Mouse (Mus musculus) midbrain, embryonic 11.5 days (tissue): ENCODE data around the gene Ttc17. TPM values are rescaled to one million over a fixed set of nuclear protein-coding genes. Genes with fewer than 3 reads are reported as not detected.
"Not testable (repeated sequence)": the region's sequence is repeated elsewhere in the genome, so short reads cannot be mapped to it uniquely, and the experiment has no call there.

ENCODE experiments used
- ATAC-seq: fragments of 200-750 bp; cut with Nextera tagmentation; 2 replicates; pipeline ENCODE4 v1.8.0; 2017; ENCODE audit warnings: moderate TSS enrichment, moderate library complexity; ENCODE audit not compliant: low FRiP score
- DNase-seq: peaks from one replicate; pipeline ENCODE4 v3.0.0; 2015; ENCODE audit warnings: low spot score; ENCODE audit errors: missing footprints
- H3K27ac ChIP-seq: fragments of 300-500 bp; sonication (generic); 2 replicates; pipeline ENCODE4 v1.5.1; 2014; ENCODE audit warnings: low read depth, low read length
- H3K27me3 ChIP-seq: fragments of 300-500 bp; sonication (generic); 2 replicates; pipeline ENCODE4 v1.6.1; 2014; ENCODE audit warnings: mild to moderate bottlenecking, low read length, moderate library complexity, mixed read lengths; ENCODE audit not compliant: control insufficient read depth, insufficient read depth
- H3K36me3 ChIP-seq: fragments of 300-500 bp; sonication (generic); 2 replicates; pipeline ENCODE4 v1.6.1; 2014; ENCODE audit warnings: mild to moderate bottlenecking, low read length, moderate library complexity, mixed read lengths; ENCODE audit not compliant: control insufficient read depth, insufficient read depth
- H3K4me1 ChIP-seq: fragments of 300-500 bp; sonication (generic); 2 replicates; pipeline ENCODE4 v1.6.1; 2014; ENCODE audit warnings: low read length; ENCODE audit not compliant: control insufficient read depth, insufficient read depth
- H3K4me2 ChIP-seq: fragments of 300-500 bp; sonication (generic); 2 replicates; pipeline ENCODE4 v1.6.1; 2014; ENCODE audit warnings: mild to moderate bottlenecking, moderate library complexity
- H3K4me3 ChIP-seq: fragments of 300-500 bp; sonication (generic); 2 replicates; pipeline ENCODE4 v1.5.1; 2014; ENCODE audit warnings: low read depth, low read length
- H3K9ac ChIP-seq: fragments of 300-500 bp; sonication (generic); 2 replicates; pipeline ENCODE4 v1.6.1; 2014; ENCODE audit warnings: low read length
- H3K9me3 ChIP-seq: fragments of 300-500 bp; sonication (generic); 2 replicates; pipeline ENCODE4 v1.6.1; 2016; ENCODE audit warnings: low read length; ENCODE audit not compliant: control insufficient read depth
- WGBS: fragments of 180-500 bp; shearing (Covaris S2); extraction: QIAGEN DNeasy Blood & Tissue Kit; methylation state at CpG from one replicate; pipeline ENCODE4 v1.1.7; 2014; 5-methylcytosine and 5-hydroxymethylcytosine counted together
- polyA plus RNA-seq: library from polyadenylated mRNA; unstranded; fragments of >200 nt; fragmentation: Nextera tagmentation; extraction: Ambion mirVana; gene quantifications from 2 replicates; pipeline ENCODE4 v1.2.1, GENCODE M21; 2014

Ttc17 gene
- polyA plus RNA-seq, 1 experiment from 2014 or later = 12.5 TPM

DNA sequence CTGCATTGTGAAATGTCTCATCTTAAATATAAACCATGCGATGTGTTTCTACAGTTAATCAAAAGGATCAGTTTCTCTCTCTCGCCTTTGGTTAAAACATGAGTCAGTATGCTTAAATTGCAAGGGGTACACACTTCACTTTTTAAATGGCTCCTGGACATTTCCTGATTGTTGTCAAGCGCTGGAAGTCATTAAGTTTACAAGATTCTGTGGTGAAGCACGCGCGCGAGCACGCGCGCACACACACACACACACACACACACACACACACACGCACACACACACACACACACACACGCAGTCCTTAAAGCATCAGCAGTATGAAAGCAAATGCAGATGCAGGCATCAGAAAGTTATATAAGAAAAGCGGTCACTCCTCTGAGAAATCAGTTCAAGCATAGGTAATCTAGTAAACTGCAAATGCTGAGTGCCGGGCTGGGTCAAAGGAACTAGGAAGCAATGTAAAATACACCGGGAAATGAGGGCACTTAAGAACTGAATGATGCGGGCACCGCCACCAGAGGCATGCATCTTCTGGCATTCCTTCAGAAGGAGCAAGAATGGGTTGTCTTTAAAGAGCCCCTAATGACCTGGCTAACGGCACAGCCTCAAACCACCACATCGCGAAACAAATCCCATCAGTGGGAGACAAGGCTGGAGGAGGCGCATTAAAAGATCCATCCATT, 949 bp downstream of the Ttc17 start:
- Histone ChIP-seq H3K36me3 (no peaks in the 10 kb centered on the region), H3K27ac (no peak overlapping the region), H3K4me3 (peak overlapping the region; percentile 78), H3K9me3 (no peaks in the 10 kb centered on the region), H3K27me3 (no peaks in the 10 kb centered on the region), H3K9ac (peak overlapping the region; percentile 88), H3K4me2 (peak overlapping the region; percentile 72), H3K4me1 (peaks cover 16% of the 10 kb centered on the region)
- DNase-seq (no peak), ATAC-seq (no peak)
- 18% methylated on average over 21 of the region's 21 CpGs for WGBS

DNA sequence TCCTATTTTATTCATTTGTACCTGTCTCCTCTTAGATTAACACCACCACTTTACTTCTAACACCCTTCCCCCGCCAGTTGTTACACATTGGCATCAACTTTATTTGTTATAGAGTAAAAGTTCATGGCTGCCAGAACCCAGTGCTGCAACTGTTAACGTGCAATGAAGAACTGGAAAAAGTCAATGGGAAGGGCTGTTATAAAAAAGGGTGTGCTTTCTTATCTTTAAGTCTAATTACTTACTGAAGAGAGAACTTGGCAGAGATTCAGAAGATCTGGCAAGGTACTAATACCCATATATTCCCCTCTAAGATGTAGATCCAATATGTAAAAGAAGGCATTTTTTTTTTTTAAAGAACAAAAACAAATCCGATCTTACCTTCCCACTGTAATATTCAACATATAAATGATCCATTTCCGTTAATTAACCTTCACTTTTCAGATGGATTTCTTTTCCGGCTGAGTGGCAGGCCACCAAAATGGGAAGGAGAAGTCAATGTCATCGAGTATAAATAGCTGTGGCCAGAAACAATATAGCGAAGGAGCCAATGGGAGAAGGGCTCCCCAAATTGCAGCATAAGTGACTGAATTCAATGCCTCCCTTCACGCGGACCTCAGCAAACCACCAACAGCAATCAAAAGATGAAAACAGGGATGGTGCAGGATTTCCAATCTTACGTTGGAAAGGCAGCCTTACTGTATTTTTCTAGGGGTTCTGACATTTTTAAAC, 1.8 kb downstream of the Ttc17 start:
- H3K27me3 ChIP-seq = no peaks in the 10 kb centered on the region
- no peak overlapping the region for H3K27ac ChIP-seq
- H3K9me3 ChIP-seq = no peaks in the 10 kb centered on the region
- H3K4me1 ChIP-seq = peaks cover 16% of the 10 kb centered on the region
- ATAC-seq (no peak), DNase-seq (no peak)
- no peaks in the 10 kb centered on the region for H3K36me3 ChIP-seq
- no peak overlapping the region for H3K9ac ChIP-seq
- H3K4me3 ChIP-seq = no peak overlapping the region
- WGBS = 82% methylated on average over 10 of the region's 10 CpGs
- no peak overlapping the region for H3K4me2 ChIP-seq

DNA sequence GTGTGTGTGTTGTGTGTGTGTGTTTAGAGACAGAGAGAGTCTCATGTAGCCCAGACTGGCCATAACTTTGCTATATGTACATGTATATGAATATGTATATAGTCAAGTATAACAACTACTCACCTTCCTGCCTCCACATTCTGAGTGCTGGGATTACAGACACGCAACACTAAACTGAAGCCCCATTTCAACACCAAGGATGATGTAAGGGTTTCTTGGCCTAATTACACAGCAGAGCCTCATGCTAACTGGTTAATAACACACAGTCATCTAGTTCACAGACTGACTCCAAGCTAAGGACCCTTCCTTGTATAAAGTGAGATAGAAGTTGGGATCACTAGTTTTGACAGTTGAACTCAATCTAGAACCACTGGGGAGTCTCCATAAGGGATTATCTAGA, 3.9 kb downstream of the Ttc17 start:
- no peak overlapping the region for H3K4me3 ChIP-seq
- DNase-seq = no peak
- H3K4me1 ChIP-seq = peaks cover 10% of the 10 kb centered on the region
- ATAC-seq = no peak
- H3K36me3 ChIP-seq = no peaks in the 10 kb centered on the region
- H3K4me2 ChIP-seq = no peak overlapping the region
- 97% methylated on average over 1 of the region's 1 CpGs for WGBS
- no peak overlapping the region for H3K9ac ChIP-seq
- no peaks in the 10 kb centered on the region for H3K9me3 ChIP-seq
- no peaks in the 10 kb centered on the region for H3K27me3 ChIP-seq
- no peak overlapping the region for H3K27ac ChIP-seq

DNA sequence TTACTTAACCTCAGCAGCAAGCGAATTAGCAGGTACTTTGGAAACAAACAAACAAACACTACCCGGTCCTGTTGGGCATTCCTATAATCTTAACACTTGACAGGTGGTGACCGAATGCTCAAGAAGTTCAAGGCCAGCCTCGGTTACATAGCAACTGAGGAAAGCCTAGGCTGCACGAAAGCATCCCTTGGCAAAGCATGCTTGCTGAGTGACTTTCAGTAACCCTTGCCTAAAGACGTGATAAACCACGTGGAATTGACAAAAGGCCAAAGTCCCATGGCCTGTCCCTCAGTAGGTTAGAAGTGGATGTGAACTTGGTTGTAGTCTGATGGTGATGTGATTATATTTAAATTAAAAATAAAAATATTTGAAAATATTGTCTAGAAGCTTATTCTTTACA, 4.4 kb downstream of the Ttc17 start:
- H3K4me3 ChIP-seq = no peak overlapping the region
- no peaks in the 10 kb centered on the region for H3K27me3 ChIP-seq
- H3K9ac ChIP-seq = no peak overlapping the region
- H3K4me2 ChIP-seq = no peak overlapping the region
- H3K4me1 ChIP-seq = peaks cover 6% of the 10 kb centered on the region
- DNase-seq = no peak
- H3K27ac ChIP-seq = no peak overlapping the region
- WGBS = 92% methylated on average over 7 of the region's 7 CpGs
- H3K9me3 ChIP-seq = no peaks in the 10 kb centered on the region
- no peak for ATAC-seq
- no peaks in the 10 kb centered on the region for H3K36me3 ChIP-seq

DNA sequence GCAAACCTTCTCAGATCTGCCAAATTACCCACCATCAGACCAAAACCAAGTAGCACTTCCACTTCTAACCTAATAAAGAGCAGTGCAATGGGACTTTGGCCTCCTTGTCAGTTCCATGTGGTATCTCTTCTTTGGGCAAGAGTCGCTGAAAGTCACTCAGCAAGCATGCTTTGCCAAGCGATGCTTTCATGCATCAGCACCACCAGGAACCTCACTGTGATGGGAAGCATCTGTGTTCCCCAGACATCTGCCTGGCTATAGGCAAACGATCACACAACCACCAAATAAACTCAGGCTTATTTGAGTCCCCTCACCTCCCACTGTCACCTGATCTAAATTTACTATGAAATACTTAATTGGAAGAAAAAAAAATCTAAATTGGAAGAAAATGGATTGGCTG, 5.5 kb downstream of the Ttc17 start:
- WGBS = 89% methylated on average over 3 of the region's 3 CpGs

DNA sequence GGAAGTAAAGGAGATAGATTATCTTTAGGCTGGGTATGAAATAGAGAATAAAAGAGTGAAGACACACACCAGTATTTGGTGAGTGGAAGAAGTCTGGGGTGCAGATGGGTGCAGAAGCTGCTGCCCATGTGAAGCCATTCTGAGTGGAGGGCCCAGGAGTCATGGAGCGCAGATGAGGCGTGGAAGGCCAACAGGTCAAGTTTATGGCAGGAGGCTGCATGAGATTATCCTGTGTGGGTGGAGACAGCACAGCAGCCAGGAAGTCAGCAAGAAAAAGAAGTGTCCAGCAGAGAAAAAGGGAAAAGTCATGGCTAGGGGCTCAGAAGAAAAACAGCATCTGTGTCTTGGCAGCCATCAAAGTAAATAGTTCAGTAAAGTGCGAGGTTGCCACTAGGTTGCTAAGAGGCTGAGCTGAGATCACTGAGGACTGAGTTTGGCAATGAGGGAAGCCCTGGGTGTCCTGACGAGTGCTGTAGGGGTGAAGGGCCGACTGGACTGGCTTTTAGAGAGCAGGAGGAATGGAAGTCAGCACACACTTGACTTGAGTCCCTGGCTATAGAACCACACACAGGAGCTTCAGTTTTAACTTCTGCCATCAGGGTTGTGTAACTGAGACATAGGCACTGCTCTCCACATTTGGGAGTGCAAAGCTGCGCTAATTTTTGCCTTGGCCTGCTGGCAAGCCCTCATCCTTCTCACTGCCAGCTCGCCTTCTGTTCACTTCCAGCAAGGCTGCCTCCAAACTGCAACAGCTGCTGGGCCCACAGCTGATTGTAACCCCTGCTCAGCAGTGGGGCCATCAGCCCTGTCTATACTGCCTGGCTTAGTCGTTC, 8.1 kb downstream of the Ttc17 start:
- Histone ChIP-seq H3K36me3 (no peaks in the 10 kb centered on the region), H3K4me1 (no peaks in the 10 kb centered on the region), H3K27me3 (no peaks in the 10 kb centered on the region), H3K9ac (0 out of 2 replicates have a peak overlapping the region, but pooled peaks have one; percentile 30), H3K27ac (no peak overlapping the region), H3K4me3 (no peak overlapping the region), H3K4me2 (no peak overlapping the region), H3K9me3 (no peaks in the 10 kb centered on the region)
- DNase-seq (no peak), ATAC-seq (no peak)
- WGBS = 71% methylated on average over 8 of the region's 8 CpGs

More for the DNA sequence above, 5.5 kb downstream of the Ttc17 start:
- Histone ChIP-seq H3K27ac (no peak overlapping the region), H3K36me3 (no peaks in the 10 kb centered on the region), H3K4me3 (no peak overlapping the region), H3K4me2 (no peak overlapping the region), H3K9ac (no peak overlapping the region), H3K4me1 (peaks cover 5% of the 10 kb centered on the region; the same call in 1 of the 2 replicates), H3K27me3 (no peaks in the 10 kb centered on the region), H3K9me3 (no peaks in the 10 kb centered on the region)
- ATAC-seq = no peak
- no peak for DNase-seq

DNA sequence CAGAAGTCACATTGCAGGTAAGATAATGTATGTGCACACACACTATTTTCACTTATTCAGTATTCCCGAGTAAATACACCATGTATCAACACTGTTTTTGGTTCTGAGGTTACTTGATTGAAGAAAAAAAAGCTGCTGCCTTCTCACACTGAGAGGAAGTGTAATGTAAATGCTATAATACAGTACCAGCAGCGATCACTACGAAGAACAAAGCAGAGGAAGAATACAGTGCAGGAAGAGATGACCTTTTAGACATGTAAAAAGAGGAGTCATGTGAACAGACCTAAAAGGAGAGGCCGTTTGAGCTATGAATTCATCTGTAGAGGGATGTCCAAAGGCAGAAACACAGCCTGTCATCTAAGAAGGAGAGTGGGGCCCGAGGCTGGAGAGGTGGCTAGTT, 9.0 kb downstream of the Ttc17 start:
- Histone ChIP-seq H3K4me3 (no peak overlapping the region), H3K27me3 (no peaks in the 10 kb centered on the region), H3K9ac (no peak overlapping the region), H3K4me2 (no peak overlapping the region), H3K4me1 (no peaks in the 10 kb centered on the region), H3K36me3 (no peaks in the 10 kb centered on the region), H3K9me3 (no peaks in the 10 kb centered on the region), H3K27ac (no peak overlapping the region)
- WGBS = 85% methylated on average over 5 of the region's 5 CpGs
- ATAC-seq (no peak), DNase-seq (no peak)

DNA sequence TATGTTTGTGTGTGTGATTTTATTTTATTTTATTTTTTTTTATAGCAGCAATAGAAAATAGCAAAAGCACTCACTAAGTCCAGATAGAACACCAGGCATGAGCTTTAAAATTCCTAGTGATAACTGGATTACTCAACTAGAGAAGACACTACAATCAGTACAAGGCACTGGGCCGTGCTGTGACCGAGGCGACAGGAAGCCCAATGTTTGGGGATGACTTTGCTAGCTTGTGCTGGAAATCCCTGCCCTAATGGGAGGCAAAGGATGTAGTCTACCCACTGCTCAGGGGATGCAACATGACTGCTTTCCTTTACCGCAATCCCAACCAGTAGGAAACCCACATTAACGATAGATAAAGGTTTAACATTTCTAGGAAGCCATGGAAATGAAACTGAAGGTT, 10.2 kb downstream of the Ttc17 start:
- H3K4me3 ChIP-seq = no peak overlapping the region
- no peaks in the 10 kb centered on the region for H3K9me3 ChIP-seq
- no peak overlapping the region for H3K27ac ChIP-seq
- 85% methylated on average over 5 of the region's 5 CpGs for WGBS
- no peaks in the 10 kb centered on the region for H3K4me1 ChIP-seq
- no peak overlapping the region for H3K4me2 ChIP-seq
- H3K36me3 ChIP-seq = no peaks in the 10 kb centered on the region
- H3K27me3 ChIP-seq = no peaks in the 10 kb centered on the region
- H3K9ac ChIP-seq = no peak overlapping the region
- DNase-seq = no peak
- no peak for ATAC-seq

DNA sequence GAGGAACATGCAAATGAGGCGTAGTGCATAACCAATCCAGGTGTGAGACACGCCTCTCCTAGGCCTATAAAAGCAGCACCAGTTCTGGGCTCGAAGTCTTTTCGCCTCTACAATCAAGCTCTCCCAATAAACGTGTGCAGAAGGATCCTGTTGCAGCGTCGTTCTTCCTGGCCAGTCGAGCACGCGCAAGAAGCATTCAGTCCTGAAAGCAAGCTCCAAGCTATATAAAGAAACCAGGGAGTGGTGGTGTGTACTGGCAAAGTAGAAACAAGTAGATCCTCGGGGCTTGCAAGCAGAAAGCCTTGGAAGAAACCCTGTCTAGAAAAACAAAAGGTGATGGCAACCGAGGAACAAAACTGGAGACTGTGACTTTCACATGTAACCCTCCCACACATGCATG, 15.4 kb downstream of the Ttc17 start:
- not testable (repeated sequence) for ATAC-seq, DNase-seq, H3K27ac ChIP-seq, H3K4me3 ChIP-seq, H3K4me1 ChIP-seq, H3K27me3 ChIP-seq, H3K4me2 ChIP-seq, H3K36me3 ChIP-seq, H3K9me3 ChIP-seq, H3K9ac ChIP-seq
- WGBS = 95% methylated on average over 10 of the region's 12 CpGs
